Mouse (Mus musculus) cerebellum, postnatal 4 days (tissue): ENCODE measurements around the gene Sema5b.

Experiments used
- DNase-seq, 2 experiments: peaks; one replicate each; pipeline ENCODE4 v3.0.0; 2022; ENCODE audit warnings: low spot score in 2 of 2, mixed read lengths in 1 of 2

Gene Sema5b

GRCm38 (mm10) chr16:35704796-35705195, 163.9 kb downstream of the Sema5b start:
- DNase-seq = no peak

- DNase-seq = no peak
Measured at GRCm38 (mm10) chr16:35707004-35707403, 166.1 kb downstream of the Sema5b start.

- DNase-seq = no peak
Measured at GRCm38 (mm10) chr16:35711004-35711403, 170.1 kb downstream of the Sema5b start.

GRCm38 (mm10) chr16:35713606-35714005, 172.7 kb downstream of the Sema5b start:
- DNase-seq = no peak
